In genomic region chr11:11820251-11820650, GRCm38 (mm10) we compare ENCODE assay signal across 8 mouse cellular contexts. TPM values are rescaled to one million over a fixed set of nuclear protein-coding genes. Genes with fewer than 3 reads are reported as not detected.
DNase-seq lines count a peak whose midpoint lies in the region; ATAC-seq and TF ChIP-seq lines count a peak whose summit lies in the region.

No protein-coding gene starts in this region.

- H3K9ac ChIP-seq in hindbrain, embryonic 14.5 days, result no peak overlapping the region
- H3K9ac ChIP-seq in lung, postnatal 0 days (replicated peaks; ENCODE audit: low read depth), result no peak overlapping the region

- peak; percentile 97 for TF ChIP-seq CTCF in lung, postnatal 0 days (IDR thresholded peaks at IDR 0.05)

- H3K4me2 ChIP-seq in hindbrain, embryonic 14.5 days (replicated peaks), result no peak overlapping the region
- no peak overlapping the region for H3K4me2 ChIP-seq in lung, postnatal 0 days (replicated peaks; ENCODE audit: low read depth, low read length)

- ATAC-seq in hindbrain, embryonic 14.5 days (ENCODE audit: low FRiP score), result peak; percentile 68
- ATAC-seq in lung, postnatal 0 days, result peak; percentile 56

- DNase-seq in WW6 (ENCODE audit: low read depth, low spot score), result peak; percentile 89
- DNase-seq in cerebellum, postnatal 25 days, result peak; percentile 59 to 79
- peak; percentile 42 to 81 for DNase-seq in frontal cortex, postnatal 25 days (ENCODE audit: low spot score in 2 of 2)
- peak; percentile 97 for DNase-seq in hindbrain, embryonic 14.5 days (ENCODE audit: low spot score)
- peak; percentile 72 to 89 for DNase-seq in layer of hippocampus, postnatal 14 days (ENCODE audit: low spot score in 2 of 2)
- DNase-seq in lung, postnatal 0 days (ENCODE audit: low spot score), result peak; percentile 95
- peak; percentile 95 for DNase-seq in retina, postnatal 1 day
- DNase-seq in urinary bladder, postnatal 36 days (ENCODE audit: low spot score in 2 of 2), result peak; percentile 69 to 72

- no peaks in the 10 kb centered on the region for H3K27me3 ChIP-seq in hindbrain, embryonic 14.5 days (ENCODE audit: control insufficient read depth, insufficient read depth, low read length)
- no peaks in the 10 kb centered on the region for H3K27me3 ChIP-seq in lung, postnatal 0 days (replicated peaks; ENCODE audit: insufficient read depth, low read length)

- H3K4me3 ChIP-seq in hindbrain, embryonic 14.5 days (replicated peaks; ENCODE audit: low read length), result no peak overlapping the region
- no peak overlapping the region for H3K4me3 ChIP-seq in lung, postnatal 0 days (ENCODE audit: low read depth, low read length)

- peaks cover 36% of the 10 kb centered on the region for H3K4me1 ChIP-seq in hindbrain, embryonic 14.5 days (replicated peaks; ENCODE audit: control insufficient read depth, insufficient read depth, low read length)
- peaks cover 18% of the 10 kb centered on the region for H3K4me1 ChIP-seq in lung, postnatal 0 days (ENCODE audit: insufficient read depth, low read depth, low read length)

- no peak overlapping the region for H3K27ac ChIP-seq in hindbrain, embryonic 14.5 days
- peak overlapping the region; percentile 77 for H3K27ac ChIP-seq in lung, postnatal 0 days (ENCODE audit: low read length)

- H3K9me3 ChIP-seq in hindbrain, embryonic 14.5 days (ENCODE audit: control insufficient read depth, low read length), result no peaks in the 10 kb centered on the region
- H3K9me3 ChIP-seq in lung, postnatal 0 days (ENCODE audit: low read length), result no peaks in the 10 kb centered on the region

- WGBS in hindbrain, embryonic 14.5 days, result 2% methylated on average over 2 of the region's 2 CpGs
- 5% methylated on average over 2 of the region's 2 CpGs for WGBS in lung, postnatal 0 days

- no peaks in the 10 kb centered on the region for H3K36me3 ChIP-seq in hindbrain, embryonic 14.5 days (replicated peaks; ENCODE audit: control insufficient read depth, insufficient read depth)
- no peaks in the 10 kb centered on the region for H3K36me3 ChIP-seq in lung, postnatal 0 days (ENCODE audit: insufficient read depth, low read length)

- TF ChIP-seq EP300 in lung, postnatal 0 days (IDR thresholded peaks at IDR 0.05), result peak; percentile 30; the same call in 1 of the 2 replicates

RNA-seq across cellular contexts. Expression of gene Fignl1, which starts 11.5 kb away (rescaled TPM):
- polyA plus RNA-seq in hindbrain, embryonic 14.5 days (2014; fragmentation: Nextera tagmentation; extraction: Ambion mirVana), result 13.3 and 14.8 TPM in 2 replicates
- total RNA-seq in layer of hippocampus, postnatal 14 days (2021), result 1 to 10 TPM; 1.0 to 2.1 TPM
- 4.2 and 5.6 TPM in 2 replicates for polyA plus RNA-seq in lung, postnatal 0 days (2015; fragmentation: Nextera tagmentation; extraction: Ambion mirVana)
